Mouse (Mus musculus): ENCODE data around the gene Cdon.

Cdon gene

DNA sequence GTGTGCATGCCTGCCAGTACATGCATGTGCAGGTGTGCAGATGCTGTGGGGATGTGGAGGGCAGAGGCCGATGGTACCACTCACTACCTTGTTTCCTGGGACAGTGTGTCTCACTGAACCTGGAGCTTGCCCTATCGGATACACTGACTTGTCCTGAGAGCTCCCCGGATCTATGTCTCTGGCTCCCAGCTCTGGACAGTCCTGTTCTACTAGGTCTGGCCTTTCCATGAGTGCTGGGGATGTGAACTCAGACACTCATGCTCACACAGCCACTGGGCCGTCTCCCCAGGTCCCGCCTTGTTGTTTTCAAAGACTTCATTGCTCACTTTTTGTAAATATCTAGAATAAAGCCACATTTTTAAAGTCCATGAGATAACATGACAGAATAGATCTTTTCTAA lies 120.1 kb downstream of the Cdon start:
- DNase-seq (ENCODE audit: low spot score in 2 of 2) = no peak

DNA sequence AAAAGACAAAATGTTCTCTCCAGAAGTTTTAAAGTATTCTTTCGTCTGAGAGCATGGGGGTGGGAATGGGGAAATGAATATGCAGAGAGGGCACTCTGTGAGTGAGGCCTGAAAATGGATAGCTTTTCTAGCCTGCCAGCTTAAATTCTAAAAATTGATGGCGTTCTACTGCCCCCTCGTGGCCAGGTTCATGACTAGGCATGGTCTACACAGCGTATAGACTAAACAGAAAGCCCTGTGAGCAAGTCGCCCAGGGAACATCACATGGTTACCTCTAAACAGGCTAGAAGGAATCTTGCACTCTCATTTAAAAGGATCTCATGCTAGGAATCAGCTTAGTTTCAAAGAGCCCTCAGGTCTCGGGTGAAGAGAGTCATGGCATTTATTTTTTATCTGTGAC lies 120.6 kb downstream of the Cdon start:
- DNase-seq (ENCODE audit: low spot score in 2 of 2) = peak; percentile 50 to 74

GRCm38 (mm10) chr9:35541941-35542340 lies 121.0 kb downstream of the Cdon start:
- no peak for DNase-seq (ENCODE audit: low spot score in 2 of 2)

DNA sequence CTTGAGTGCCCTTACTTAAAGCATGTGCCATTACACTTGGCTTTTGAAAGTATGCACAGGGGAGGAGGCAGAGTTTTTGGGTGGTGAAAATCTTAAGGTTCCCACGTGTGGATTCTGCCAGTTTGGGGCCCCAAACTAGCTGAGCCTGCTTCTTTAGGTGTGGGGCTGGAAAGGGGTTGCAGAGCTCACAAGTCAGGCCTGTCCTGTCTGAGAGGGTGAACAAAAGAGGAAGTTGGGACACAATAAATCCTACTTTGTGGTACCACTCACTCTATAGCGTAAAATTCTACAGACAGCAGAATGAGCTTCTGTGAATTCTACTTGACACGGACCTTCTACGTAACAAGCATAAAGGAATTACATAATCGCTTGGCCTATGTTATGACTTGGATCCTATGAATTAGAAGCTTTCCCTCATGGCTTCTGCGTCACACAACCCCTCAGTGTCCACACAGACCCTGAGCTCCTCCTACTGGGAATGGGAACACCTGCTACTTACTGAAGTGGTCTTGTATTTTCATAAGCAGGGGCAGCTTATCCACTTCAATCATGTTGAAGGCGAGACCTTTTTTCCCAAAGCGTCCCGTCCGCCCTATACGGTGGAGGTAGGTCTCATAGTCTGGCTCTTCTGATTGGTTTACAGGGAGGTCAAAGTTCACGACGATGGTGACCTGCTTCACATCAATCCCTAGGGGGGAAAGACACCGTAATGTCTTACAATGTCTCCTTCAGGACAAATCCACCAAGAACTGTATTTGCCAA lies 122.4 kb downstream of the Cdon start:
- no peak for DNase-seq (ENCODE audit: low spot score in 2 of 2)

- no peak for DNase-seq (ENCODE audit: low spot score in 2 of 2)
Measured at GRCm38 (mm10) chr9:35544666-35545065, 123.7 kb downstream of the Cdon start.

- DNase-seq (ENCODE audit: low spot score in 2 of 2) = no peak
Measured at GRCm38 (mm10) chr9:35545704-35546103, 124.8 kb downstream of the Cdon start.

DNA sequence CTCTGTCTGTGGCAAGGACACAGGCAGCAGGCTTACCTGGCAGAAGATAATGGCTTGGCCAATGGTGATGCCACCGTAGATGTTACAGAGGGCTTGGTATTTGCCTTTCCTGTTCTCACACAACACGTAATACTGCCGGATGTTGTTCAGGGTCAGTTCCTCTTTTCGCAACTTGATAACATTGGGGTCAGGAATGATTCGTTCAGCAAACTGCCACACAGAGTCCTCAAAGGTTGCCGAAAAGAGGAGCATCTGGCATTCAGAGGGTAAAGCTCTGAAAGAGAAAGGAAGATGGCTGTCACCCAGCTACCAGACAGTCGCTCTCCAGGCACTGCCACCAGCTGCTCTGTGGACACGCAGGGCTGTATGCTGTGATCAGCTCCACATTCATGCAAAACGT lies 125.8 kb downstream of the Cdon start:
- peak in 1 of 2 experiments; percentile 17 for DNase-seq (ENCODE audit: low spot score in 2 of 2)

- DNase-seq (ENCODE audit: low spot score in 2 of 2) = no peak
Measured at GRCm38 (mm10) chr9:35548455-35548854, 127.5 kb downstream of the Cdon start.

GRCm38 (mm10) chr9:35556494-35557102 lies 135.7 kb downstream of the Cdon start:
- no peak for DNase-seq (ENCODE audit: low spot score in 2 of 2)
